Mouse (Mus musculus): ENCODE measurements around the gene Mtf1.

- no peak for TF ChIP-seq CTCF (conservative IDR thresholded peaks at IDR 0.05; ENCODE audit: insufficient read depth, insufficient read length, low read depth, low read length)
- TF ChIP-seq POLR2A (IDR thresholded peaks at IDR 0.05; ENCODE audit: low read depth, low read length) = no peak
Observed at GRCm38 (mm10) chr4:124825371-124825965, 23.6 kb downstream of the Mtf1 start.
